Mouse (Mus musculus) CH12.LX (cell line): ENCODE data around the gene Sbds.

Experiments
- EP300 ChIP-seq: IDR thresholded peaks from 2 replicates; pipeline ENCODE4 v1.6.1; 2011; ENCODE audit warnings: low read length, improper control_type of control experiment
- MYC ChIP-seq: IDR thresholded peaks from 2 replicates; pipeline ENCODE4 v1.6.1; 2011; ENCODE audit warnings: low read depth, mild to moderate bottlenecking, improper control_type of control experiment, low read length
- POLR2AphosphoS2 ChIP-seq: IDR thresholded peaks from 2 replicates; pipeline ENCODE4 v1.6.1; 2011; ENCODE audit warnings: low read depth, low read length, improper control_type of control experiment
- UBTF ChIP-seq: IDR thresholded peaks from 2 replicates; pipeline ENCODE4 v1.6.1; 2012; ENCODE audit warnings: low read depth, mild to moderate bottlenecking, inconsistent platforms, low read length, improper control_type of control experiment, moderate library complexity
- USF1 ChIP-seq: IDR thresholded peaks from 2 replicates; pipeline ENCODE4 v1.6.1; 2014; ENCODE audit warnings: low read depth, mild to moderate bottlenecking, inconsistent platforms, low read length, improper control_type of control experiment

- TF ChIP-seq MYC (no peak), EP300 (no peak), POLR2AphosphoS2 (no peak), USF1 (no peak), UBTF (no peak)
Observed at GRCm38 (mm10) chr5:130200233-130201029, 54.9 kb downstream of the Sbds start.
